Mouse (Mus musculus) stomach, embryonic 14.5 days (tissue): Measurements from ENCODE around the gene Tprn. TPM values are rescaled to one million over a fixed set of nuclear protein-coding genes. Genes with fewer than 3 reads are reported as not detected.
"Not testable (repeated sequence)": the region's sequence is repeated elsewhere in the genome, so short reads cannot be mapped to it uniquely, and the experiment has no call there.

ENCODE experiments used
- ATAC-seq: fragments of 200-750 bp; cut with Nextera tagmentation; 2 replicates; pipeline ENCODE4 v1.8.0; 2017; ENCODE audit warnings: low read depth, moderate TSS enrichment; ENCODE audit not compliant: insufficient number of reproducible peaks, insufficient read depth, low FRiP score
- H3K27ac ChIP-seq: fragments of 300-500 bp; sonication (generic); 2 replicates; pipeline ENCODE4 v1.5.1; 2014; ENCODE audit warnings: mild to moderate bottlenecking, low read length, moderate library complexity, mixed read lengths
- H3K27me3 ChIP-seq: fragments of 300-500 bp; sonication (generic); 2 replicates; pipeline ENCODE4 v1.6.1; 2014; ENCODE audit warnings: low read length, control low read depth, mixed read lengths; ENCODE audit not compliant: control insufficient read depth, insufficient read depth
- H3K36me3 ChIP-seq: fragments of 300-500 bp; sonication (generic); 2 replicates; pipeline ENCODE4 v1.6.1; 2014; ENCODE audit warnings: mild to moderate bottlenecking, control low read depth, low read length, moderate library complexity, mixed read lengths; ENCODE audit not compliant: control insufficient read depth, insufficient read depth
- H3K4me1 ChIP-seq: fragments of 300-500 bp; sonication (generic); 2 replicates; pipeline ENCODE4 v1.6.1; 2014; ENCODE audit warnings: low read length, control low read depth, mixed read lengths; ENCODE audit not compliant: control insufficient read depth, insufficient read depth
- H3K4me2 ChIP-seq: fragments of 300-500 bp; sonication (generic); replicated peaks from 2 replicates; pipeline ENCODE4 v1.6.1; 2014; ENCODE audit warnings: low read depth, low read length, control low read depth
- H3K4me3 ChIP-seq: fragments of 300-500 bp; sonication (generic); 2 replicates; pipeline ENCODE4 v1.5.1; 2014; ENCODE audit warnings: low read depth, low read length, control low read depth
- H3K9ac ChIP-seq: fragments of 300-500 bp; sonication (generic); replicated peaks from 2 replicates; pipeline ENCODE4 v1.6.1; 2014; ENCODE audit warnings: low read depth, mild to moderate bottlenecking, control low read depth, low read length, moderate library complexity, mixed read lengths
- H3K9me3 ChIP-seq: fragments of 300-500 bp; sonication (generic); 2 replicates; pipeline ENCODE4 v1.6.1; 2016; ENCODE audit warnings: low read depth, low read length, control low read depth; ENCODE audit not compliant: control insufficient read depth
- WGBS: fragments of 180-500 bp; shearing (Covaris S2); extraction: QIAGEN DNeasy Blood & Tissue Kit; methylation state at CpG from one replicate; pipeline ENCODE4 v1.1.7; 2014; 5-methylcytosine and 5-hydroxymethylcytosine counted together
- polyA plus RNA-seq: library from polyadenylated mRNA; unstranded; fragments of >200 nt; fragmentation: Nextera tagmentation; extraction: Ambion mirVana; gene quantifications from 2 replicates; pipeline ENCODE4 v1.2.1, GENCODE M21; 2014

Gene Tprn
- polyA plus RNA-seq, 1 experiment from 2014 or later, result 6.2 TPM

DNA sequence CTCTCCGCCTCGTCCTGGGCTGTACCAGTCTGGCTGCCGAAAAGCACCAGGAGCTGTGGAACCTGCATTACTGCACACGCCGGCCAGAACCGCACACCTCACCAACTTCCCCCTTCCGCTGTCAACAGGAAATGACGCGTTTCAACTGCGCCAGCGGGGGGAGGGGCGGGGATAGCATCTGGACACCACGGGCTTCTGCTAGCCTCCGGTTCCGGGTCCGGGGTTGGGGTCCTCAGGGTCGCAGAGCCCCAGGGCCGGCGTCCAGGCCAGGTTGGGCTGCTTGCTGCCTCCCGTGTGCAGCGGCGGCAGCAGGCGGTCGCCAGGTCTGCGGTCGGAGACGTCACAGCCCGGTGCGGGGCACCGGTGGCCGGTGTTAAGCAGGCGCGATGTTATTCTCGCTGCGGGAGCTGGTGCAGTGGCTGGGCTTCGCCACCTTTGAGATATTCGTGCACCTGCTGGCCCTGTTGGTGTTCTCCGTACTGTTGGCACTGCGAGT, 7.1 kb upstream of the Tprn start, which contains the start of gene Tmem203:
Gene Tmem203, plus strand, starts transcription at position 156 of the 496 bp plus-strand sequence.
- WGBS, result under 1% methylated on average over 39 of the region's 39 CpGs
- Histone ChIP-seq H3K27me3 (no peaks in the 10 kb centered on the region), H3K4me3 (peak within 1 kb of the TSS; percentile 98), H3K9me3 (no peaks in the 10 kb centered on the region), H3K4me2 (peak within 1 kb of the TSS; percentile 97), H3K27ac (peak within 1 kb of the TSS; percentile 41), H3K9ac (peak within 1 kb of the TSS; percentile 78), H3K4me1 (peaks cover 11% of the 10 kb centered on the region), H3K36me3 (peaks cover 14% of the 10 kb centered on the region)
- ATAC-seq, result peak; percentile 87

DNA sequence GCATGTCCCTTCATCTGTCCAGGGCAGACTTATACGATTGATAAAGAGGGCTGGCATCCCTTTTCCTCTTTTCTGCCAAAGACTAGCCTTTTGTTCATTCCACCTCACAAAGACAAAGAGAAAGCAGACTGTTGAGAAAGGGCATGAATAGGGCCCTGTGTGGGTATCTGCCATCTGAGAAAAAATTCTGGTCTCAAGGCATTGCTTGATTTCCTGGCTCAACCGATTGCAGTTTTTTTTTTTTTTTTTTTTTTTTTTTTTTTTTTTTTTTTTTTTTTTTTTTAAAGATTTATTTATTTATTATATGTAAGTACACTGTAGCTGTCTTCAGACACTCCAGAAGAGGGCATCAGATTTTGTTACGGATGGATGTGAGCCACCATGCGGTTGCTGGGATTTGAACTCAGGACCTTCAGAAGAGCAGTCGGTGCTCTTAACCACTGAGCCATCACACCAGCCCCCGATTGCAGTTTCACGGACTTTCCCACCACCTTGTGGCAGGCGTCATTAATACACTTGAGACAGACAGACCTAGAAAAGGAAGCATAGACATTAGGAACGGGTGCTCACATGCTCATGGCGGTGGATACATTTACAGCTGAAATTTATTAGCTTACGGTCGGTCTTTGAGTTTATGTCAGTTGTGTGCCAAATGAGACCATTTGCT, 5.8 kb upstream of the Tprn start:
- H3K9me3 ChIP-seq, H3K27me3 ChIP-seq, H3K27ac ChIP-seq, ATAC-seq, H3K36me3 ChIP-seq, H3K9ac ChIP-seq: not testable (repeated sequence)
- peak overlapping the region; percentile 97 for H3K4me2 ChIP-seq
- WGBS, result 53% methylated on average over 11 of the region's 12 CpGs
- H3K4me3 ChIP-seq, result peak overlapping the region; percentile 98
- peaks cover 11% of the 10 kb centered on the region for H3K4me1 ChIP-seq

DNA sequence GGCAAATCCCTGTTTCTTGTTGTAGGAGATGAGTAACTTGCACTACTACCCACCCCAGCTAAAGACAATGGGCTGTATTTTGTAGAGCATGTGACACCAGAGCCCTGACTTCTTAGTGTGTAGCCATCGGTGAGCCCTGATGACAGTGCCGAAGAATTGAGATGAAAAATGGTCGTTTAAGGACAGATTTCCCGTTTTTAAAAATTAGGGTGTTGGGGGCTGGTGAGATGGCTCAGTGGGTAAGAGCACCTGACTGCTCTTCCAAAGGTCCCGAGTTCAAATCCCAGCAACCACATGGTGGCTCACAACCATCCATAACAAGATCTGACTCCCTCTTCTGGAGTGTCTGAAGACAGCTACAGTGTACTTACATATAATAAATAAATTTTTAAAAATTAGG, 5.2 kb upstream of the Tprn start:
- not testable (repeated sequence) for H3K4me3 ChIP-seq, H3K4me2 ChIP-seq, H3K9me3 ChIP-seq, H3K9ac ChIP-seq, ATAC-seq, H3K36me3 ChIP-seq, H3K27ac ChIP-seq, H3K27me3 ChIP-seq
- 80% methylated on average over 5 of the region's 5 CpGs for WGBS
- peaks cover 11% of the 10 kb centered on the region for H3K4me1 ChIP-seq

DNA sequence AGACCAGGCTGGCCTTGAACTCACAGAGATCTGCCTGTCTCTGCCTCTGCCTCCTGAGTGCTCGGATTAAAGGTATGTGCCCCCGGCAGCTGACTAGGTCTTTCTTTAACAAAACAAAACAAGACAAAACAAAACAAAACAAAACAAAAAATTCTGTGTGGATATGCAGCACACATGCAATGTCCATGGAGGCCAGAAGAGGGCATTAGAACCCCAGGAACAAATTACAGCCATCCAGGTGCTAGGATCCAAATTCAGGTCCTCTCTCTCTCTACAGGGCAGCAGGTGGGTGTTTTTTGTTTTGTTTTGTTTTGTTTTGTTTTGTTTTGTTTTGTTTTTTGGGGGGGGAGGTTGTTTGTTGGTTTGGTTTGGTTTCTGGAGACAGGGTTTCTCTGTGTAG, 3.5 kb upstream of the Tprn start:
- no peak overlapping the region for H3K27ac ChIP-seq
- no peaks in the 10 kb centered on the region for H3K9me3 ChIP-seq
- no peak overlapping the region for H3K9ac ChIP-seq
- 60% methylated on average over 2 of the region's 2 CpGs for WGBS
- H3K36me3 ChIP-seq, result no peaks in the 10 kb centered on the region
- no peaks in the 10 kb centered on the region; the same call in none of the 2 replicates for H3K27me3 ChIP-seq
- peaks cover 17% of the 10 kb centered on the region for H3K4me1 ChIP-seq
- no peak overlapping the region for H3K4me3 ChIP-seq
- no peak for ATAC-seq
- H3K4me2 ChIP-seq, result no peak overlapping the region

DNA sequence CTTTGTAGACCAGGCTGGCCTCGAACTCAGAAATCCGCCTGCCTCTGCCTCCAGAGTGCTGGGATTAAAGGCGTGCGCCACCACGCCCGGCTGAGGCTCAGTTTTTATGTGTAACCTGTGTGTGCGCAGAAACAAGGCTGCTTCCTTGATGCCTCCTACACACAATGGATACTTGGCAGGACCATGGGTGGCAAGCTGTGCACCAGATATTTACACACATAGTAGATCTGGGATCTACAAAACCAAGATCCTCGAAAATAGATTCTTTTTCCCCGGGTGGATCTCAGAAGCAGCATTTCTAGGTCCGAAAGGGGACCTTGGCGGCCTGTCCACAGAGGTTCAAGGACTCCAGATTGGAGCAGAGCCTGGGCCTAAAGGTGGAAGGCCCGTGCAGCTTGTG, 548 bp upstream of the Tprn start:
- Histone ChIP-seq H3K36me3 (no peaks in the 10 kb centered on the region), H3K27me3 (no peaks in the 10 kb centered on the region; the same call in none of the 2 replicates), H3K4me2 (peak overlapping the region; percentile 99), H3K4me1 (peaks cover 9% of the 10 kb centered on the region; the same call in 1 of the 2 replicates), H3K4me3 (peak overlapping the region; percentile 50), H3K9ac (no peak overlapping the region), H3K9me3 (no peaks in the 10 kb centered on the region), H3K27ac (no peak overlapping the region)
- ATAC-seq, result no peak
- WGBS, result 48% methylated on average over 11 of the region's 12 CpGs

DNA sequence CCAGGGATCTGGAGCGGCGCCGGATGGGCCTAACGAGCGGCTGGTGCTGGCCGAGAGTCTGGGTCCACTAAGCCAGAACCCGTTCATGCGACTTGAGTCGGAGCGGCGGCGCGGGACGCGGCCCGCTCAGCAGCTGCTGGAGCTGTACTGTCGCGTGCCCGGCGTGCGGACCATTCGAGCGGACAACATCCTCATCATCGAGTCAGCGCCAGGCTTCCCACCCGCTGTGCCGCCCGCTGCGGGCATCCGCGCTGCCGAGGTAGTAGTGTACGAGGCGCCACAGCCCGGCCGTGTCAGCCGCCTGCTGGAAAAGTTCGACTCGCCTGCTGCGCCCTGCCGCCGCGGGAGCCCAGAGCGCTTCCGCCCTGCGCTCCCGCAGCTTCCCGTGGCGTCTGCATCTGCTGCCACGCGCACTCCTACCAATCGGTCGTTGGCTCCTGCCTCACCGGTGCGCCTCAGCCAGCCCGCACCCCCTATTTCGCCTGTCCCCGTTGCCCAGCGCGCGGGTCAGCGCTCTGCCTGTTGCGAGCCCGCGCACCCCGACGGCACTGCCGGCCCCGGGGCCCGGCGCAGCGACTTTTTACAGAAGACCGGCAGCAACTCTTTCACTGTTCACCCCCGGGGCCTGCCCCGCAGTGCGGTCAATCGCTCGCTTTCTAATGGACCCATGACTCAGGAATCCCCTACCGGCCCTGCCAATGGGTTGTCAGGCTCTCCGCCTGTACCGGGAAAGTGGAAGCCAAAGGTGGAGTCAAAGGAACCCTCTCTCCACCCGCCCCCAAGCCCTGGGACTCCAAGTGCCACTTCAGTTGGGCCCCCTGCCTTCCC, 591 bp downstream of the Tprn start:
- H3K36me3 ChIP-seq, result no peaks in the 10 kb centered on the region; the same call in 1 of the 2 replicates
- no peak overlapping the region for H3K27ac ChIP-seq
- H3K4me2 ChIP-seq, result peak overlapping the region; percentile 99
- no peak for ATAC-seq
- H3K4me3 ChIP-seq, result peak overlapping the region; percentile 50
- H3K9me3 ChIP-seq, result no peaks in the 10 kb centered on the region
- peaks cover 9% of the 10 kb centered on the region; the same call in 1 of the 2 replicates for H3K4me1 ChIP-seq
- under 1% methylated on average over 82 of the region's 82 CpGs for WGBS
- no peaks in the 10 kb centered on the region; the same call in none of the 2 replicates for H3K27me3 ChIP-seq
- H3K9ac ChIP-seq, result peak overlapping the region; percentile 23

DNA sequence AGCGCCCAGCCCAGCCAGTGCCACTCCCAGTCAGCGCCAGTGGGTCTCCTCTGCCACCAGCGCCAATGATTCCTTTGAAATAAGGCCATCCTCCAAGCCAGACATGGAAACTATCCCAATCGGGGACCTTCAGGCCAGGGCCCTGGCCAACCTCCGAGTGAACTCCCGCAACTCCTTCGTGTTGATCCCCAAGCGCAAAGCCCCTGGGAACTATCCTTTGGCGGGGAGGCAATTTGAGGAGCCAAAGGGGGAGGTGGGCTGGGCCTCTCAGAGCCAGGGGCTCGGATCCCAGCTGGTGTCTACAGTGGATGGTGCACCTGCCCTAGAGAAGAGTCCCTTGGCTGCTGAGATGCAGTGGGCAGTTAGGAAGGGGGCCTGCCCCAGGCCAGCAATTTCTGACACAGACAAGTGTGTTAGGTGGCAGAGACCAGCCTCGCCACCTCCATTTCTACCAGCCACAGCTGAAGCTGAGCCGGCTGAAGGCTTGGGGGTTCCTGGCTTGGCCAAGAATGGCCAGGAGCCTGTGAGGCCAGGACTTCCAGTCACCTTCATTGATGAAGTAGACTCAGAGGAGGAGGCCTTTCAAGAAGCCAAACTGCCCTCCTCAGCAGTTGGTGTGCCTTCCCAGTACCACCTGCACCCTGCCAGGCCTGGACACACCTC, 1.3 kb downstream of the Tprn start:
- peak overlapping the region; percentile 99 for H3K4me2 ChIP-seq
- no peaks in the 10 kb centered on the region; the same call in none of the 2 replicates for H3K27me3 ChIP-seq
- peak overlapping the region; percentile 23; the same call in 1 of the 2 replicates for H3K9ac ChIP-seq
- no peaks in the 10 kb centered on the region for H3K9me3 ChIP-seq
- 22% methylated on average over 12 of the region's 12 CpGs for WGBS
- peak overlapping the region; percentile 50 for H3K4me3 ChIP-seq
- H3K27ac ChIP-seq, result no peak overlapping the region
- peaks cover 9% of the 10 kb centered on the region; the same call in 1 of the 2 replicates for H3K4me1 ChIP-seq
- no peak for ATAC-seq
- H3K36me3 ChIP-seq, result no peaks in the 10 kb centered on the region; the same call in 1 of the 2 replicates

DNA sequence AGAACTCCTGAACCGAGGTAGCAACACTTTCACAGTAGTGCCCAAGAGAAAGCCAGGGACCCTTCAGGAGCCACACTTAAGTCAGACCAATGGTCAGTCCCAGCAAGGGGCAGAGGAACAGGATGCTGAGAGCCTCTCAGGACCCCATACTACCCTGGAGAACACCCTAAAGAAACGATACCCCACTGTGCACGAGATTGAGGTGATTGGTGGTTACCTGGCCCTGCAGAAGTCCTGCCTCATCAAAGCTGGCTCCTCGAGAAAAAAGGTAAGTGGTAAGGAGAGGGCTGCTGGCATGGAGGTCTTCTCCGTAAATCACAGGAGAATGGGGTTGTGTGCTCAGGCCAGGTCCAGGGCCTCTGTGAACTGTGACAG, 1.9 kb downstream of the Tprn start:
- no peak overlapping the region for H3K4me3 ChIP-seq
- H3K27ac ChIP-seq, result no peak overlapping the region
- H3K27me3 ChIP-seq, result no peaks in the 10 kb centered on the region; the same call in none of the 2 replicates
- H3K36me3 ChIP-seq, result no peaks in the 10 kb centered on the region; the same call in 1 of the 2 replicates
- WGBS, result 76% methylated on average over 5 of the region's 5 CpGs
- ATAC-seq, result no peak
- peak overlapping the region; percentile 99; the same call in 1 of the 2 replicates for H3K4me2 ChIP-seq
- peaks cover 9% of the 10 kb centered on the region; the same call in 1 of the 2 replicates for H3K4me1 ChIP-seq
- H3K9ac ChIP-seq, result no peak overlapping the region
- H3K9me3 ChIP-seq, result no peaks in the 10 kb centered on the region
